Mouse (Mus musculus): ENCODE results near the gene Dagla.
A peak's percentile ranks its signal among the peaks of the same experiment; 100 is the strongest.

GRCm38 (mm10) chr19:10219108-10219507, 85.6 kb downstream of the Dagla start:
- TF ChIP-seq CTCF (IDR thresholded peaks at IDR 0.05; ENCODE audit: borderline replicate concordance, extremely low read depth, insufficient read depth, insufficient read length) (peak; percentile 68; the same call in 1 of the 2 replicates), POLR2A (IDR thresholded peaks at IDR 0.05; ENCODE audit: borderline replicate concordance, extremely low read depth, insufficient read depth, insufficient read length, poor library complexity, severe bottlenecking) (no peak)
